Mouse (Mus musculus) right cerebral cortex, adult 18-20 months (tissue): ENCODE measurements around the gene Olfr450.

Experiments used
- DNase-seq: peaks from one replicate; pipeline ENCODE4 v3.0.0; 2022; ENCODE audit warnings: mixed read lengths

The Olfr450 gene

DNA sequence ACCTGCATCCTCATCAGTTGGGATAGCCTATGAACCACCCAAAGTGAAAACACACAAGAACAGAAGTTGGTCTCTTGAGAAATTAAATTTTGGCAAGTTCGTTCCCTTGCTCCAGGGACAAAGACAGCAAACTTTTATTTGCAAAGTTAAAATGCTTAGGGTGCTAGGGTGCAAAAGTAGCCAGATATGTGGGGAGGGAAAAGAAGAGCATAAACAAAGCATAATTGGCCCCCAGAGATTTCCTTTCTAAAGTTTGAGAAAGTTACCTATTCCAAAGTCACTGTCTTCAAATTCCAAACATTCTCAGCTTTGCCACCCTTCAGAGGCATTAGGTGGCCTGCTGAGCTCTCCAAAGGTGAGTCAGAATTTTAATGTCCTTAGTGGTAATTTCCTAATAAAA, at the start of gene Olfr450:
Olfr450 (plus strand) TSS at position 301 of the 400 bp plus-strand sequence.
- no peak for DNase-seq

DNA sequence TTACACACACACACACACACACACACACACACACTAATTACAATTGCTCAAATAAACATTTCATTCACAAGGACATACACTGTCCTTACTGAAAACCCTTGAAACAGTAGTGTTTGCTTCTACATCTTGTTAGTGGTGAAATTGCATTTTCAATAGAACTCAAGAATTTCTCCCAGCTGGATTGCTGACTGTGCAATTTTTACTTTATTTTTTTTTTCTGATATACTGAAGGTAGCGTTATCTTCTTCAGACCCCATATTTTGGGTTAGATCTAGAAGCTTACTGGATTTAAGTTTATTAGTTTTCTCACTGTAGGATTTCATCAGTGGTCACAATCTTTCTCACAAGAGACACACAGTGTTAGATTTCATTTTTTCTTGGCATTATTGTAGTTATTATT, 34.7 kb upstream of the Olfr450 start:
- DNase-seq: no peak

DNA sequence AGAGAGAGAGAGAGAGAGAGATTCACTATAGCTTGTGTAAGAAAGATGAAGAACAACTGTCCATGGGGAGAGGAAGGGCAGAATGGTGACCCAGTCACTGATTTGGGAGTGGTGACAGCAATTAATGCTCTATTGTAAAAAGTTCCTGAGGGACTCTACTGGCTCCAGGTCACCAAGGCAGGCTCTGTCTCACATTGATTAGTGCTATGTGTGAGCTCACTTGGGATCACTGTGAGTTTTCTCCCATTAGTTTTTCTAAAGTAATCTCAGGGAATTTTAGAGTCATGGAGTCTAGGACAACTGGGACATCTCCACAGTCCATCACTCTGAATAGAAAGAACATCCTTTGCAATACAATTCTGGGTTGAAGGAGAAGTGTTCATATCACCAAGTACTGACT, 26.9 kb upstream of the Olfr450 start, which contains the start of gene Olfr452:
Olfr452 (plus strand) TSS at position 301 of the 400 bp plus-strand sequence.
- no peak for DNase-seq

DNA sequence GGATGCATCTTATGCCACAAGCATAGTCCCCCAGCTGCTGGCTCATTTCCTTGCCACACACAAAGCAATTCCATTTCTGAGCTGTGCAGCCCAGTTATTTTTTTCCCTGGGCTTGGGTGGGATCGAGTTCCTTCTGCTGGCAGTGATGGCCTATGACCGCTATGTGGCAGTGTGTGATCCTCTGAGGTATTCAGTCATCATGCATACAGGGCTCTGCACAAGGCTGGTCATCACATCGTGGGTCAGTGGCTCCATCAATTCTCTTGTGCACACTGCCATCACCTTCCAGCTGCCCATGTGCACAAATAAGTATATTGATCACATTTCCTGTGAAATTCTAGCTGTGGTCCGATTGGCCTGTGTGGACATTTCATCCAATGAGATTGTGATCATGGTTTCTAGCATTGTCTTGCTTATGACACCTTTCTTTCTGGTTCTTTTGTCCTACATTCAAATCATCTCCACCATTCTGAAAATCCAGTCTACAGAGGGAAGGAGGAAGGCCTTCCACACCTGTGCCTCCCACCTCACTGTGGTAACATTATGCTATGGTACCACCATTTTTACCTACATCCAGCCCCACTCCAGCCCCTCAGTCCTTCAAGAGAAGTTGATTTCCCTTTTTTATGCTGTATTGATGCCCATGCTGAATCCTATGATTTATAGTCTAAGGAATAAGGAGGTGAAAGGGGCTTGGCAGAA, 21.3 kb upstream of the Olfr450 start:
- no peak for DNase-seq

DNA sequence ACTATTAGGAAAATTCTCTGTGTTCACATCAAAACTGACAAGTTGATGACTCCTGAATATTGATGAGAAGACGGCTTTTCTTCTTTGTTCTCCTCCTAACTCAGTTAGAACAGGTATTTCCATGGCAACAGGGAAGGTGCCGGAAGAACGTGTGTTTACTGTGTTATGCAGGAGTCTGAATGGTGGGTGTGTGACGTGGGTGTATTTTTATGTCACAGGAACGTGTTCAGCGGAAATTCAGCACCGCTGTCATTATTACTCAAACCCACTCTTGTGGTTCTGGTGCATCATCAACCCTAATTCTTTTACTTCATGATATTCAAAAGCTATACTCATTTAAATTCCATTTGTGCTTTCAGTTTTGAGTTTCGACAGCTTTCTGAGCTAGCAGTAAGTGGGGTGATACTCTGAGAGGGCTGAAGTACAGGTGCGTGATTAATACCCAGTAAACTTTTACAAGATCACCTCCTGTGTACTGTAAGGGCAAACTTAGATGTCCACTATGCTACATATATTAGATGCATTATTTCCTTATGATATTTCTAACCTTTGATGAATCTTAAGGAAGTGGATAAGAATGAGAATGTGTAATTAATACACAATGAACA, 20.7 kb upstream of the Olfr450 start:
- peak; percentile 35 for DNase-seq

DNA sequence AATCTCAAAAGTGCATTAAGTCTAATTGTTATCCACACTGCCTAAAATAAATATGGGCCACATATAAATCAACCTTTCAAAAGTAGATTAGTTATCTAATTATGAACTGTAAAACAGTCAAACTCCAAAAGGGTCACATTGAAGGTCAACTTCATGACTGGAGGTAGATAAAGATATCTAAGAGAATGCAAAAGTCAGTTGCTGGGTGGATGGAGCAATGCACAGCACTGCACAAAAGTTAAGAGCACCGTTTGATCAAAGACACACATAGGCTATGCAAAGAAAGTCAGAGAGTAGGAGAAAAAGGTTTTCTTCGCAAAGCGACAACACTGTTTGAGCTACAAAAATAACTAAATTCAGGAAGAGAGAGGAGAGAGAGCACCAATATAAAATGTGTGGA, 16.8 kb upstream of the Olfr450 start:
- no peak for DNase-seq

DNA sequence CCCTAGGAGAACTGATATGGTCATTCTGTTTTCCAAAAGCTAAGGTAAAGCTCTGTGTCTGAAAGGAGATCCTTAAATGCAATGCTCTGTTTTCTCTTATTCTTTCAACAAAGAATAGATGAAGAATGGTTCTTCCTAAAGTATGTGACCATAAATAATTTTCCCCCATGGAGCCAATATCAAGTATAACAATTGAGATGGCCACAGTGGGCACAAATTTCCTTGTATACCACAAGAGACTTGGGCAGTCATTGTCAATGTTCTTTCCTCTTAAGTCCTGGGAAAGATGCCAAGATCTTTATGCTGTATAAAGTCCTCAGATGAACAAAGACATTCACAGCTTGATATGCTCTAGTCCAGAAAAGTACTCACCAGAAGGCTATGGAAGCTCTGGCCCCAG, 22.3 kb downstream of the Olfr450 start, which contains the start of gene Olfr449:
Olfr449 (plus strand) TSS at position 301 of the 400 bp plus-strand sequence.
- DNase-seq: no peak

DNA sequence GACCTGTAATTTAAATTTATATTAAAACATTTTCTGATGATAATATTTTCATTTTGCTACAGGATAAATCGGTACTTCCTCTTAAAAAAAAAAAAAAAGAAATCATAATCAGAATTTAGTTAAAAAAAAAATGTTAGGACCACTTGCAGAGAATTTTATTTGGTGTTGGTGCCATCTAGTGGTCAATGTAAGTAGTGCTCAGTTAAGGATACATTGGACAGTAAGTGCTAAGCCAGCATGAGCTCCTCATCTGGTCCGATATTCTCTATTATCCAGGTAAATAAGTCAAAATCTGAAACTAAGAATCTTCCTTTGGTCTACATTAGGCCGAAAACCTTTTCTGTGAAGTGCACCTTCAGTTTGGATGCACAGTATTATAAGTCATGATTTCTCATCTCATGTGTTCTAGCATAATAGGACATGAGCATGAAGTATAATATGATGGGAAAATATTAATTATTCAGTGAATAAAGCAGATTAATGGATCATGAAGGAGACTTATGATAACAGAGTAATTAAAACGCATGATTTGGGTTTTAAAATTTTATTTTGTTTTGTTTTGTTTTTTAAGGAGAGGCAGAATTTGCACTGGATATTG, 48.6 kb downstream of the Olfr450 start:
- peak; percentile 35 for DNase-seq
